Mouse (Mus musculus): ENCODE data around the gene Cd244a.

Gene Cd244a

DNA sequence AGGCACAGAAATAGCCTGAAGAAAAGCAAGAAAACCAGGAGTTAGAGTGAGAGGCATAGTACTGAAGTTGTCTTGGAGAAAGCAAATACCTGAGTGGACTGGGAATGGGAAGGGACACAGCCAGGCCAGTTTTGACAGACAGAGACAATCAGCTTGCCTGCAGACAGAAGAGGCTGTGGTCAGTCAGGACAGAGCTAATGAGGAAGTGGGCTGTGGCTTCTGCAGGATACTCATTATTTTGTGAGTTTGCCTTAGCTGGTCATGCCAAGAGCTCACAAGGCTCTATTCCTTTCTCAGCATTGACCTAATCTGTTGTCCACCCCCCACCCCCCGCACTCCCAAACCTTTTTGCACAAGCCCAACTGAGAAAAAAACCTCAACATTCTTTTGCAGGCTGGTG lies 2.2 kb downstream of the Cd244a start:
- TF ChIP-seq GATA4 (IDR thresholded peaks at IDR 0.05; ENCODE audit: insufficient replicate concordance, low read length): no peak

DNA sequence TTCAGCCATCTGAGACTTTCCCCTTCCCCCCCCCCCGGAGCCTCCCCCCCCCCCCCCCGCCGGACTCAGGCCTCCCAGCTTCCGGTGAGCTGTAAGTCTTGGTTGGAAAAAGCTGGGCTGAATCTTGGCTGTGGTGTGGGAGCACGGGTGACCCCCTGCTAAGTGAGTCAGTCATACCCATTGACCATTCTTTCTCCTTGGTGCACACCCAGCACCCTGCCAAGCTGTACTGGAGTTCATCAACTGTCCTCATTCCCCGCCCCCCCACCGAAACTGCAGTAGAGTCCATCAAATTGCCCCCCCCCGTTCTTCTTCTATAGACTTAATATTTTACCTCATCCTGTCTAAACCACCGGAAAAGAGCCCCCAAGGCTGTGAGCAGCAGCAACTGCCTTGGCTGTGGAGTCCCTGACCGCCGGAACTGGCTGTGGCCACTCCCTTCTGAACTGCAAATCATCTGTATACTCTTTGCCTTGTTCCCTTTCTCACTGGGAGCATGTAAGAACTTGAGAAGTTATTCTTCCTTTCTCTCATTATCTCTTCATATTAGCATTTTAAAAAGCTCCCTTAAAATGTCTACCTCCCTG lies 2.7 kb downstream of the Cd244a start:
- TF ChIP-seq GATA4 (IDR thresholded peaks at IDR 0.05; ENCODE audit: insufficient replicate concordance, low read length): no peak

DNA sequence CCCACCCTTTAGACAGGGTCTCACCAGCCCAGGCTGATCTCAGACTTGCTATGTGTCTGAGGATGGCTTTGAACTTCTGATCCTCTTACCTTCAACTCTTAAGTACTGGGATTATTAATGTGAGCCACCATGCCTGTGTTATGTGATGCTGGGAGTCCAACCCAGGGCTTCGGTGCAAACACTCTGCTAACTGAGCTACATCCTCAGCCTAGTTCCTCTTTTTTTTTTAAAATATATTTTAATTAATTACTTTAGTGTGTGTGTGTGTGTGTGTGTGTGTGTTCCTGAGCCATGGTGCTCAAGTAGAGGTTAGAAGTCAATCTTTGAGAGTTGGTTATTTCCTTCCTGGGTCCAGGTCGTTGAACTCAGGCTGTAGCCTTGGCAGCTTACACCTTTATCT lies 4.0 kb downstream of the Cd244a start:
- no peak for TF ChIP-seq GATA4 (IDR thresholded peaks at IDR 0.05; ENCODE audit: insufficient replicate concordance, low read length)

DNA sequence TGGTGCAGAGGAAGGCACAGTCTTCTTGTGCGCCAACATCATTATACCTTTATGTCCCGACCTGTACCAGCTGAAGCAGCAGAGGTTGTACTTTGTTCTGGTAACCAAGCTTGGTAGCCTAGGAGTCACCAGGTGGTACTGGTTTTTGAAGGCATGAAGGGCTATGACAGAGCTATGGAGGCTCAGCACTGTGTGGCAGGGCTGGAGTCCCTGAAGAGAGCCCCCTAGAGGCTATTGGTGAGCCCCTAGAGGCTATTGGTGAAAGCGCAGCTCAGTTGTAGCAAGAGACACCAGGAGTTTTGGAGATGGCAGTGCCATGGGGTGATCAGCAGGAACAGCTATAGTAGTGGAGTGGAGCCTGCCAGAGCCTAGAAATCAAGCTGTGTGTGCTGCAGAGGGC lies 5.3 kb downstream of the Cd244a start:
- TF ChIP-seq GATA4 (IDR thresholded peaks at IDR 0.05; ENCODE audit: insufficient replicate concordance, low read length): no peak

DNA sequence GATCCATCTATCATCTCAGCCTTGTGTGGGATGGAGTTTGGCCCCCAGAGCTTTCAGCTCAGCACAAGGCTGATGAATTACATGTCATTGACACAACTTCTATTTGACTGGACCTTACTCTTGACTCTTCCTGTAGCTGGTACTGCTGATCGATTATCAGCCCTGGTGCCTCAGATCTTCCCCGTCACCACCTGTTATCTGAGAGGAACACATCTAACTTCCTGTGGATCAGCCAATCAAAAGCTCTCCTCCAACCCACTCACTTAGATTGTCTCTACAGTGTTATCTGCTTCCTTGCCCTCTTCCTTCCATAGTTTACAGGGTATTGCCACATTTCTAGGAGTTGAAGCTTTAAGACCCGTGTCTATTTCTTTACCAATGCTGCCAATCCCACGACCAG lies 6.9 kb downstream of the Cd244a start:
- no peak; the same call in 1 of the 2 replicates for TF ChIP-seq GATA4 (IDR thresholded peaks at IDR 0.05; ENCODE audit: insufficient replicate concordance, low read length)

DNA sequence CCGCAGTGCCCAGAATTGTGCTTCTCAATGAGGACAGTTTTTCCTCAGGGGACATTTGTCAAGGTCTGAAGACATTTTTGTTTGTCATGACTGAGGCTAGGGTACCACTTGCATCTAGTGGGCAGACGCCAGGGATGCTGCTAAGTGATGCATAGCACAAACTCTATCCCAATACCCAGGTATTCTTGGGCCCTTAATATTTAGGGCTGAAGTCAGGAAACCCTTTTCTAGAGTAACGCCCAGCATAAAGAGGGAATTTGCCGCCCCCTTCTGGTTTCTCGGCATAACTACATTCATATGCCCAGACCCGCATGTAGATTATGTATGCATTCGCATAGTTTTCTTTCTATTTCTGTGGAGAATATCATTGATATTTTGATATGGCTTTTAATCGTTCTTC lies 7.8 kb downstream of the Cd244a start:
- TF ChIP-seq GATA4 (IDR thresholded peaks at IDR 0.05; ENCODE audit: insufficient replicate concordance, low read length): no peak

DNA sequence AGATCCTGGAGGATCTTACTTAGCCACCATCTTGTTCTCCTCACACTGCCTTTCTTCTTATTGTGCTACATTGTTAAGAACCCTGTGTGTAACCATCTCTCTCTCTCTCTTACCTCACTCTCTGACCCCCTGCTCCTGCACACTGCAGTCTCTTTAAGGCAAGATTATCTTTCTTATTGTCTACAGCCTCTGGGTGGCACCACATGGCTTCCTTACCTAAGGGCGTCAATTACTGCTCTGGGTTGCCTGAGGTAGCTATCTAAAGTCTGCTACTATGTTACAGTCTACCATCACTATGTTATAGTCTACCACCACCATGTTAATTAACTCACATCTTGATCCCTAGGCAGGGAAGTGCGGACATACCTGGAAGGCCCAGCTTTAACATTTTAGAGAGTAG lies 9.4 kb downstream of the Cd244a start:
- no peak for TF ChIP-seq GATA4 (IDR thresholded peaks at IDR 0.05; ENCODE audit: insufficient replicate concordance, low read length)

DNA sequence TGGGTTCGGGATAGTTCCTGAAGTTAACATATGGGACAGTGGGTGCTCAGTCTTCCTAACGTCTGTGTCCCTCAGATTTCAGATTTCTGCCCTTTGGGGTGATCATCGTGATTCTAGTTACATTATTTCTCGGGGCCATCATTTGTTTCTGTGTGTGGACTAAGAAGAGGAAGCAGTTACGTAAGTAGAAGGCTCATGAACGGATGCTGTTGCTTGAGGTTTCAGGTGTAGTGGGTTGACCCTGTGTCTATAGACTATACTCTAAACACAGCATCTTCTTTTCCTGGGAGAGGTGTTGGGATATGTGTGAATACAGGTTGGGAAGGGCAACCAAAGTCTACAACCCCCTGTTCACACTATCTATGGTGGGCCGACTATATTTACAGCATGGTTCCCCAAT lies 18.2 kb downstream of the Cd244a start:
- TF ChIP-seq GATA4 (IDR thresholded peaks at IDR 0.05; ENCODE audit: insufficient replicate concordance, low read length): no peak

DNA sequence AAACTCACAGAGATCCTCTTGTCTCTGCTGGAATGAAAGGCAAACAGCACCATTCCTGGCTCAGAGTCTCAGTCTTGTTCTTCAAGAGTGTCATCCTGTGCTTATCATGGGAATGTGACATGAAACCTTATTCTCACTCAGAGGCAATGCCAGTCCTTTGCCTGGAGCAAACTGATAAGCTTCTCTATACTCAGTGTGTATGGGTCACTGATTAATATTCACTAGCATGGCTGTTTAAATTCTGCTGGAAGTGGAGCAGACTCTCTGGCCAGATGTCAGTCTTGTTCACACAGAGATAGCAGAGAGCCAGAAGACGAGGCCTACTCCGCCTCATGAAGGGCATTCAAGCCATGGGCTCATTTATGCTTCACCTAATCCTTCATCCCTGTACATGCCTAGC lies 25.6 kb downstream of the Cd244a start:
- TF ChIP-seq GATA4 (IDR thresholded peaks at IDR 0.05; ENCODE audit: insufficient replicate concordance, low read length): no peak

DNA sequence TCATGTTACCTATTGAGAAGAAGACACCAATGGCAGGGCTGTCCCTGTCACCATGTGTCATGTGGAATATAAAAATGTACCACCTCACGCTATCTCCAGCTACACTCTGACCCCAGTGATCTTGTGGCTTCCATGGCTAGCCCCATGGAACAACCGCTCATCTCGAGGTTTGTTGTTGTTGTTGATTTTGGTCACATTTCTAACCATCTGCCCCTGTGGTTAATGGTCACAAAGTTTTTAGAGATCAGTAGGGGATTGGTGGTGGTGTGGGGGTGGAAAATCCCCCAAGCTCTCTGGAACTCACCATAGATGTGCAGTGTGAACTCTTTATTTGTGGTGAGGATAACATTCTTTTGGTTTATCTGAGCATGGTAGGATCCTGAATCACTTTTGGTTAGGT lies 45.7 kb downstream of the Cd244a start:
- no peak for TF ChIP-seq GATA4 (IDR thresholded peaks at IDR 0.05; ENCODE audit: insufficient replicate concordance, low read length)

DNA sequence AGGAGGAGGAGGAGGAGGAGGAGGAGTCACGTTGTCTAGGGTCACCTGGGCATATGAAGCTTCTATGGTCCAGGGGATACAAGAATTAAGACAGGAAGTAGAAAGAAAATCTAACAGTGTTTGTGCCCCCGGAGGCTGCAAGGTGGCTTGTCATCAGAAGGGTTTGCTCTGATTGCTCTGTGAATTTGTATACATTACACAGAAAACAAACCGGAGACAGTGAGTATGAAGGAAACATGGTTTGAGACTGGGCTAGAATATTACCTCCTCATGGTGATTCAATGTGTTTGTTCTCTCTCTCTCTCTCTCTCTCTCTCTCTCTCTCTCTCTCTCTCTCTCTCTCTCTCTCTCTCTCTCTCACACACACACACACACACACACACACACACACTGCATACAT lies 47.7 kb downstream of the Cd244a start:
- TF ChIP-seq GATA4 (IDR thresholded peaks at IDR 0.05; ENCODE audit: insufficient replicate concordance, low read length): no peak

DNA sequence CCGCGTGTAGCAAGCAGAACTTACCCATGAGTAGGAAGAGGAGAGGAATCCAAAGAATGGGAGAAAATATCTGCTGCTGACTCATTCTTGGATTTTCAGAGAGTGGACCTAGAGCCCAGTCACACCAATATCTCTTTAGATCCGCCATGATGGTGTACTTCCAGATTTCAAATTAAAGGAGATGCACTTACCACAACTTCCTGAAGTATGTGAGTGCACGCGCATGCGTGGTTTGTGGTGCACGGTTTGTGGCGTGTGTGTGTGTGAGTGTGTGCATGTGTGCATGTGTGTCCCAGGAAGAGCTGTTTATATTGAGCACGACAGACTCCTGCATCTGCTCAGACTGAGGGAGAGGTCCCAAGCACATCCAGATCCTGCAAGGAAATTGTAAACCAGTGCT lies 48.2 kb downstream of the Cd244a start, which contains the start of gene Ly9:
Ly9 (minus strand) TSS at position 235 of the 400 bp plus-strand sequence.
- TF ChIP-seq GATA4 (IDR thresholded peaks at IDR 0.05; ENCODE audit: insufficient replicate concordance, low read length): no peak

DNA sequence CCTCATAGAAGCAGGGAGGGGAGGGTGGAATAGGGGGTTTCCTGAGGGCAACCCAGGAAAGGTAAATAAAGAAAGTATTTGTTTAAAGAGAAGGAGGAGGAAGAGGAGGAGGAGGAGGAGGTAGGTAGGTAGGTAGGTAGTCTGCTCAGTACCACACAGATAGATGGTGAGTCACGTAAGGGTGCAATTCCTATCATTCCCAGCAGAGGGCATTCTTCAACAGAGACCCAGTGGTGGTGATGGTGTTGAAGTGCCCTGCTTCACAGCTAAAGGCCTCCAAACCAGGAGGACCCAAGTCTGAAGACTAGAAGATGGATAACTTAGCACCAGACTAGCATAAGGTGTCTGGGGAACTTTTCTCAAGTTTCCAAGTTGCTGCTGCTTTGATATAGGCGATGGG lies 51.0 kb downstream of the Cd244a start:
- TF ChIP-seq GATA4 (IDR thresholded peaks at IDR 0.05; ENCODE audit: insufficient replicate concordance, low read length): no peak

DNA sequence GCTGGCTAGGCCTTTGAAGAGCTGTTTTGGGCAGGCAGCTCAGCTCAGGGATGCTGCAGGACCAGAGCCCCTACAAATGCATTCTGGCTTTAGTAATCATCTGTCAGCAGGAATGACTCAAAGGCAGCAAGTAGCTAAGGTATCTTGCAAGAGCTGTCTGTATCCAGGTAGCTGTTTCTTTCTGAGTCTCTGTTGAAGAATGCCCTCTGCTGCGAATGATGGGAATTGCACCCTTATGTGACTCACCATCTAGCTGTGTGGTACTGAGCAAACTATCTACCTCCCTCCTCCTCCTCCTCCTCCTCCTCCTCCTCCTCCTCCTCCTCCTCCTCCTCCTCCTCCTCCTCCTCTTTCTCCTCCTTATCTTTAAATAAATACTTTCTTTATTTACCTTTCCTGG lies 51.8 kb downstream of the Cd244a start:
- no peak for TF ChIP-seq GATA4 (IDR thresholded peaks at IDR 0.05; ENCODE audit: insufficient replicate concordance, low read length)

DNA sequence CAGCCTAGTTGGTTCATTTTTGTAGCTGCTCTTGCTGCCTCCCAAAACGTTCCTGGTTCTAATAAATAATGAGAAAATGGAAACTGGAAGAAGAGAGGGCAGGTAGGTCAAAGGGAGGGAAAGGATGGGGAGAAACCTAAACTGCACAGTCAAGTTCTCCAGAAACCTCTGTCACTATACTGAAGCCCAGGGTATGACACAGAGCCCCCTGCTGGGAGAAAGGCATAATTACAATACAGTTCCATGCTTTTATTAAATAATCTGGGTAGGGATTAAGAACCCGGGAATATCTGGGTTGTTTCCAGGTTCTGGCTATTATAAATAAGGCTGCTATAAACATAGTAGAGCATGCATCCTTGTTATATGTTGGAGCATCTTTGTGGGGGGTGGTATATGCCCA lies 55.0 kb downstream of the Cd244a start:
- no peak for TF ChIP-seq GATA4 (IDR thresholded peaks at IDR 0.05; ENCODE audit: insufficient replicate concordance, low read length)

DNA sequence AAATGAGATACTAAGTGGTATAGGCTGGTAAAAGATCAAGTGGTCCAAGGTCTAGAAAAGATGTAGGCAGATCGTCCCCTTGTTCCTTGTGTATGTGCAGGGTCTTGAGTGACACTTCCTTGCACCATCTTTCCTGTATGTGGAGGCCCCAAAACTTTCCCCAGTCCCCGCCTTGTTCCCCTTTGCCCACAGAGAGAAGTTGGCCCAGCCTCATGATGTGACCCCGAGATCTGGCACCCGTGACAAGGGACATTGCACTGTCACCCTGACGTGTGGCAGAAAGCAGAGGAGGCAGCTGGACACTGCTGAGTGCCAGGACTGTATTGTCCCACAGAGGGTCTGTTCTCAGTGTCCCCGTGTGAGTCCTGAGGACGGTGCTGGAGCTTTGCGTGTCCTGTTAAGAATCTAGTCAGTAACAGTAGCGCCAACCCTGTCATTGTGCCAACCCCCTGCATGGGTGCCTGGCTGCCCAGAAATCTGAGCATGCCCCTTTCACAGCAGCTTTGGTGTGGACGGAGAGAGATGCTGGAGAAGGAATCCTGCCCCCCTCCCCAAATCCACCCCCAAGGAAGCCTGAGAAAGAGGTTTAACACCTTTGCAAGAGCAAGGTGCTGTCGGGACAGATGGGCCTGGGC lies 58.0 kb downstream of the Cd244a start:
- no peak for TF ChIP-seq GATA4 (IDR thresholded peaks at IDR 0.05; ENCODE audit: insufficient replicate concordance, low read length)

DNA sequence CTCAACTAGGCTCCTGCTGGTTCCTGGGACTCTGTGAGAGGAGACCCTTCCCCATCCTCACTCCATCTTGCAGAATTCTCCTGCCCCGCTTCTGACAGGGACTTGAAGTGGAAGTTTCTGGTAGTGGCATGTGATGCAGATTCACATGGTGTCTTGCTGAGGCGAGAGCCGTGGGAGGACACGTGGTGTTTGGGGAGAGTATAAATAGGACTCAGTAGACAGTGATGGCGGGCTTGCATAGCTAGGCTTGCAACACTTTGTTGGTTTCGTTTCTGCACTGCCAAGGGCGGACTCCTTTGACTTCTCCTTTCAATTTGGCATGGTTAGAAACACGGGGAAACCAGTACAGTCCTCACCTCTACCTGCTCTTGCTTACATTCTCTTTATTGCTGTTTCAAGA lies 60.0 kb downstream of the Cd244a start:
- TF ChIP-seq GATA4 (IDR thresholded peaks at IDR 0.05; ENCODE audit: insufficient replicate concordance, low read length): no peak

All from liver, adult (tissue).